Mouse (Mus musculus) ES-E14 (cell line): ENCODE data around the gene Trnau1ap.

Experiments
- HCFC1 ChIP-seq: IDR thresholded peaks from 2 replicates; pipeline ENCODE4 v1.6.1; 2012; ENCODE audit warnings: low read length, inconsistent platforms, borderline replicate concordance; ENCODE audit not compliant: insufficient read depth
- MAFK ChIP-seq: IDR thresholded peaks from 2 replicates; pipeline ENCODE4 v1.6.1; 2014; ENCODE audit warnings: mild to moderate bottlenecking, low read depth, low read length, inconsistent platforms; ENCODE audit not compliant: insufficient read depth
- ZC3H11A ChIP-seq: IDR thresholded peaks from 2 replicates; pipeline ENCODE4 v1.6.1; 2012; ENCODE audit warnings: low read depth, mild to moderate bottlenecking, inconsistent platforms, low read length, borderline replicate concordance
- ZNF384 ChIP-seq: IDR thresholded peaks from 2 replicates; pipeline ENCODE4 v1.6.1; 2012; ENCODE audit warnings: low read depth, low read length, inconsistent platforms

DNA sequence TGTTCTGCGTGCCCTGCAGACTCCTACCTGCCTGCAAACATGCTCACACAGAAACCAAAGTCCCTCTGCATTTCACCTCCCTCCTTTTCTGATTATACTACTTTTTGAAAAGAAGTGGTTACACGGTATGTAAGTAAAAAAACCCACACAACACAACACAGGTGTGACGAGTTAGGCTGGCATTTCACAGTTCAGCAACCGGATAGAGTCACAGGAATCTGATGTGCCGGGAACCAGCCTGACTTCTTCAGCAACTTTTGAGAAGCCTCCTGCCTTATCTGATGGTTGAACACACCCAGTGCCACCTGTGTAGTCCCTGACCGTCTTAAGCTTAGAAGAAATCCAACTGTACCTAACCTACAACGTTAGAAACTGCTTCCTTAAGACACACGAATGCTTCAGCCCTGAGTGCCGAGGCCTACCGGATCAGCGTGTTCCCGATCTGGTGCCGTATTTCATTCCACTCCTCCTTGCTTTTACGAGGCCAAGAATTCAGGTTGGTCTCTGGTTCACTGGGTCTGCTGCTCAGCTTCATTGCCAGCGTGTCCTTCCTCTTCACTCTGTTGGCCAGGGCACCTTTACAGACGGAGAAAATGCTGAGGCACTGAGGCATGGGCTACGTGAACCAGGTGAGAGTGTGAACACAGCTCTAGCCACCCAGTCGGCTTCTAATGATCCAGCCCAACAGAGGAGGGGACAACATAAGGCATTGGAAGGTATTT lies 38.3 kb upstream of the Trnau1ap start:
- TF ChIP-seq MAFK, result no peak
- TF ChIP-seq HCFC1, result no peak
- no peak for TF ChIP-seq ZNF384
- TF ChIP-seq ZC3H11A, result no peak
